Mouse (Mus musculus) kidney, postnatal 10 days (tissue): ENCODE data around the gene Il24.
A peak's percentile ranks its signal among the peaks of the same experiment; 100 is the strongest.

Experiments used
- DNase-seq: peaks from one replicate; pipeline ENCODE4 v3.0.0; 2021; ENCODE audit warnings: mixed read lengths

The Il24 gene

GRCm38 (mm10) chr1:130887354-130887753 is at the start of gene Il24:
Gene Il24, minus strand, starts transcription at chr1:130887454.
- DNase-seq, result no peak

- DNase-seq, result no peak
Observed at GRCm38 (mm10) chr1:130936351-130936750, 49.1 kb upstream of the Il24 start.

- no peak for DNase-seq
Observed at GRCm38 (mm10) chr1:130926484-130926883, 39.2 kb upstream of the Il24 start.

GRCm38 (mm10) chr1:130918323-130918980 is 31.2 kb upstream of the Il24 start:
- DNase-seq, result no peak

DNA sequence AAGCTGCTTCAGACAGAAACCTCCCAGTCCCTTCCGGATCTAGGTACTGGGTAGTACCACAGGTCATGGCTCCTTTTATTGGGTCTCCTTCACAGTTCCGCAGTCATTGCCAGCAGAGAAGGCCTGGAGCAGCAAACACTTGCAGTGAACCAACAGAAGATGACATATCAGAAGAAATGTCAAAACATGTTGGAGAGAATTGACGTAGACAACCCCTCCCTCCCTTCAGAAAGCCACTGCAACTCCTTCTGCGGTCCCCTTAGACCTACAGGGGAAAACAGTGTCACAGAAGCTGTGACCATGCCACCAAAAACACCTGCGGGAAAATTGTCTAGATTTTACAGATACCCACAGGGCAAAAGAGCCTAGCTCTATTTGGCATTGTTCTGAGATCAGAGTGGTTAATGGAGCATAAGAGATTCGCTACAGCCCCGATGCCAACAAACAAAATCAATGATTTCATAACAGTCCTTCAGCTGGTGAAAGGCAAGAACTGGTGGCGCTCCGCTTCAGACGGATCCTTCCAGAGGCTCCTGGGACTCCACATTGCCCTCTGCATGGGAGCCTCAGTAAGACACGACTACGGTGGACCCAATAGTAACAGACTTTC is 24.3 kb upstream of the Il24 start, which contains the start of gene Il20:
Il20 (minus strand) TSS at position 51 of the 610 bp plus-strand sequence.
- no peak for DNase-seq

GRCm38 (mm10) chr1:130902505-130902904 is 15.3 kb upstream of the Il24 start:
- no peak for DNase-seq

GRCm38 (mm10) chr1:130894468-130894867 is 7.2 kb upstream of the Il24 start:
- no peak for DNase-seq

DNA sequence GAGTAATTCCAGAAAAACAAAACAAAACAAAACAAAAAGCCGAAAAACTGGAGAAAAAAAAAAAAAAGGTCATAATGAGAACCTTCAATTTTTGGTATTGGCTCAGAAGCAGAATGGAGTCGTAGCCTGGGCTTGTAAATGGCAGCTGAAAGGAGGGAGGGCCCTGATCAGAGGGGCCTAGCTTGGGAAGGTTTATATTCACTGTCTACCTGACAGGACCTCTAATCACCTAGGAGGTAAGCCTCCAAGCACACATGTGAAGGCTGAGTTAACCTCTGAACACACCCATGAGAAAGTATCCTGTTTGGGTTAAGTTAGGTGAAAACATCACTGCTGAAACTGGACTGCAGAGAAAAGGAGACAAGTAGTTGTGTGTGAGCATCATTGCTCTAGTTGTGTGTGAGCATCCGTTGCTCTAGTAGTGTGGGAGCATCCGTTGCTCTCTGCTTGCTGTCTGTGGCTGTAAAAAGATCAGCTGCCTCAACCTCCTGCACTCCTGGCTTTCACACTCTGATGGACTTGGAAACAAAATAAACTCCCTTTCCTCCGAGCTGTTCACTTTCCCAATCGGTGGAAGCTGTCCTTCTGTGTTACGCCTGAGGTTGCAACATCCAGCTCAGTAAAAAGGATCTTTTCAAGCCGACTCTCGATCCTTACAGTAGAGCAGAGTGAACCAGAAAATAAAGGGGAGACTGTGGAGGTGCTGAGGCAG is 6.2 kb upstream of the Il24 start:
- DNase-seq, result no peak

DNA sequence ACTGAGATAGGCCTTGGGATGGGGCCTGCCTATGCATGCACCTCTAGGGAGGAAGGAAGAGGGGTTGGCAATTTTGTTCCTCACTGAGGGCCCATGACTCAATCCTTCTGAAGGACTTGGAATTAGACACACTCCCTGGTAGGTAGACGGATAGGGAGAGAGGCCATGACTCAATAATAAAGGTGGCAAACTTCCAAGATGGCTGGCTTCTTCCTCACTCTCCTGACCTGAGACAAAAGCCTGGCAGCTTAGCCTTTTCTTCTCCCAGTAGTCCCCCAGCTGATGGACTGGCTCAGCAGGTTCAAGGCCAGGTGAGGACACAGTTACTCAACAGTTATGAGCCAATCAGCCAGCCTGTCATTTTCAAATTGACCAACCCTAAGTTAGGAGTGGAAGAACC is 5.2 kb upstream of the Il24 start:
- DNase-seq, result no peak

DNA sequence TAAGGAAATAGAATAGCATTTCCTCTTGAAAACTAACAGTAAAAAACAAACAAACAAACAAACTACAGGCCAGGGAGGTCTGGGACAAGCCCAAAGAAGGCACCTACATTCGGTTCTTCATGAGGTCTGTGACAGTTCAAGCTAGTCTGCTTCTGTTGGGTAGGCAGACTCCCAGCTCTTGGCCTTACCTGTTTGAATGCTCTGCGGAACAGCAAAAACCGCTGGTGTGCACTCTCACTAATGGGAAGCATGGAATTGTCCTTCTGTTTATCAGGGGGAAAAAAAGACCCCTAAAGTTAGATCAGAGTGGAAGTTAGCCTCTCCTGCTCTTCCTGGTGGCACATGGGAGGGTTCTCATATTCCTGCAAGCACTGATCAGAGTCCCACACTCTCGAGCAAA is 4.1 kb downstream of the Il24 start:
- DNase-seq, result no peak

DNA sequence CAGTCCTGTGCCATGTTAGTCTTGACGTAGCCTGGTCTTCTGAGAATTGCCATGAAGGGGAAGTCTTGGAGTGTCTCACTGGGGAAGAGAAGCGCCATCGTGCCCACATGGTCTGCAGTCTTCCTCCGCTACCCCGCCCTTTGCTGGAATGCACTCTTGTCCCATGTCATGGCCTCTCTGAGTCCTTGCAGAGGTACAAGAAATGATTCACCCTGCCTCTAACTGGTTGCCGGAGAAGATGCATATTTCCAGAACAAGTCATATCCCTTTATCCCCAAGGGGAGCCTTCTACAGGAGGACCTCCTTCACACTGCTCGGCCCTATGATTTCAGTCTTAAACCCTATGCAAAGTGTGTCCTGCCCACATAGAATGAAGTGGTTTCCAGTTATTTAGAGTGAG is 7.3 kb downstream of the Il24 start:
- no peak for DNase-seq

- DNase-seq, result peak; percentile 59
Observed at GRCm38 (mm10) chr1:130877889-130878614, 9.2 kb downstream of the Il24 start.

DNA sequence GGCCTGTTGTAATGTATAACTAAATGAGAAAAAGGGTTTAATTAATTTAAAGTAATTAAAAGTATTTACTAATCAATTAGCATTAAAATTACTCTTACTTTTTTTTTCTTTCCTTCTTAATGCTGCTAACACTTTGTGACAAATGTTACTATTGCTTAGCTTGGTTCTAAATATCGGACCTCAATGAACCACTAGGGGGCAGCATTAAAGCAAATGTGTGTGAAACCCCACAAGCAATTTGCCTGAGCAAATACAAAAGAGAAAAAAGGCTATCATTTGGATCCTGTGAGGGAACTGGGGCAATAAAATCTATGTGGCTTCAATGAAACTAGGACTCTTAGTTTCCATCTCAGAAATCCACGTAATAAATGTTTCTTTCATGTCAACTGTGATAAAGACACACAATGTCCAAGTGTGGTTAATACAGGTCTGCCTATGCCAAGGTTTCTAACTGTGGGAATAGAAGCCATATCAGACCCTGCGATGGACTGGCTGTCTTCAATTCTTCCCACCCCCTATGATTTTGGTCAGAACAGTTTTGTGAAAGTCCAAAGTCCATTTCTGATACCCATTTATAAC is 10.2 kb downstream of the Il24 start:
- DNase-seq, result peak; percentile 69

DNA sequence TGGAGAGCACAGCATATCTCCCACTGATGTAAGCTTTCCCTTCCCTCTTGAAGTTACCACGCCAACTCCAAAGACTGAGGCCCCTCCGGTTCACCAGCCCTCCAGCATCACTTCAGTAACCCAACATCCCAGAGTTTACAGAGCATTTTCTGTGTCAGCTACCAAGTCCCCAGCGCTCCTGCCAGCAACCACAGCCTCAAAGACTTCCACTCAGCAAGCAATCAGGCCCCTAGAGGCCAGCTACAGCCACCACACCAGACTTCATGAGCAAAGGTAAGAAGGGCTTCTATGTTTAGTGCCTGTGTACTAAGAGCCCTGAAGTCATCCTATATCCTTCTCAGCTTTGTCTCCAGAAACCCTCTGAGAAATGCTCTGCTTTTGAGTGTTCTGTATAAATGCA is 11.3 kb downstream of the Il24 start:
- DNase-seq, result no peak

DNA sequence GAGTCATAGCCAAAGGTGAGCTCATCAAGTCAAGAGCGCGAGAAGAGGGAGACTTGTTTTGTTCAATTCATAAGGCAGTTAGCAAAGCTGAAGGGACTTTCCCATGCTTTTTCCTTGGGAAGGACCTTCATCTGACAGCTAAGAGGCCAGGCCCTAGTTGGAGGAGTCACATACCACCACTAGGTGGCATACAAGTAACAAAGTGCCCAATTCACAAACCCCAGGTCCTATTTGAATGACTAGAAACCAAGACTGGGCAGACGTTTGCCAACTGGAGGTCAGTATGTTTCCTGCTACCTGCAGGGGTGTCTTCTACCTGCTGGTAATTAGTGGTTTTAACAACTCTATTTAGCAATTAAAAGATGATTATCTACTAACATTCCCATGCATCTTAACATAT is 12.1 kb downstream of the Il24 start:
- peak; percentile 60 for DNase-seq

GRCm38 (mm10) chr1:130872912-130873311 is 14.3 kb downstream of the Il24 start:
- DNase-seq, result no peak

- DNase-seq, result no peak
Observed at GRCm38 (mm10) chr1:130865541-130866221, 21.6 kb downstream of the Il24 start, which contains the start of gene Fcmr. Gene Fcmr, plus strand, starts transcription at chr1:130865669.

GRCm38 (mm10) chr1:130864741-130865140 is 22.5 kb downstream of the Il24 start:
- no peak for DNase-seq

GRCm38 (mm10) chr1:130864238-130864637 is 23.0 kb downstream of the Il24 start:
- DNase-seq, result no peak

- DNase-seq, result no peak
Observed at GRCm38 (mm10) chr1:130857456-130857855, 29.8 kb downstream of the Il24 start.

- DNase-seq, result no peak
Observed at GRCm38 (mm10) chr1:130855723-130856122, 31.5 kb downstream of the Il24 start.

DNA sequence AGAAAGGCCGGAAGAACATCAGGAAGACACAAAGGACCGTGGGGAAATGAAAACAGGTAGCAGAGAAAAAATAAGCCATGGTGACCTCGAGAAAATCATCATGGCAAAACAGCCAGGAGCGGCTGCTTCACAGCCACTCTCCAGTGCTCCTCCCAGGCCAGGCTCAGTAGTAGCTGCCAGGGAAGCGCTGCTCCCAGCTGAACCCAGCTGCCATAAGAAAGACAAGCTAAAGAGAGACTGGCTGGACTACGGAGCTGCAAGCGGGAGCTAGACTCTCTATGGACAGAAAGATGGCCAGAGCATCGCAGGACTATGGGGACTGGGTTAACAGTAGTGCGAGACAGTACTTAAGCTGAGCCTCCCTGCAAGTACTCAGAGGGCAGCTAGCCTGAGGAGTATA is 32.4 kb downstream of the Il24 start:
- DNase-seq, result no peak
